Mouse (Mus musculus) liver, postnatal 0 days (tissue): ENCODE results near the gene Pqlc2. TPM values are rescaled to one million over a fixed set of nuclear protein-coding genes. Genes with fewer than 3 reads are reported as not detected.

Source experiments
- ATAC-seq: fragments of 200-750 bp; cut with Nextera tagmentation; 2 replicates; pipeline ENCODE4 v1.8.0; 2017; ENCODE audit warnings: mild to moderate bottlenecking, moderate library complexity
- DNase-seq: peaks from one replicate; pipeline ENCODE4 v3.0.0-alpha.2; 2016
- H3K27ac ChIP-seq: fragments of 300-500 bp; sonication (generic); 2 replicates; pipeline ENCODE4 v1.5.1; 2014; ENCODE audit warnings: antibody characterized with exemption, moderate library complexity, mild to moderate bottlenecking, low read depth
- H3K27me3 ChIP-seq: fragments of 300-500 bp; sonication (generic); 2 replicates; pipeline ENCODE4 v1.6.1; 2014; ENCODE audit warnings: low read length, control low read depth, mixed read lengths; ENCODE audit not compliant: insufficient read depth
- H3K36me3 ChIP-seq: fragments of 300-500 bp; sonication (generic); replicated peaks from 2 replicates; pipeline ENCODE4 v1.6.1; 2014; ENCODE audit warnings: mild to moderate bottlenecking, control low read depth, low read length, moderate library complexity, mixed read lengths; ENCODE audit not compliant: insufficient read depth
- H3K4me1 ChIP-seq: fragments of 300-500 bp; sonication (generic); 2 replicates; pipeline ENCODE4 v1.6.1; 2014; ENCODE audit warnings: antibody characterized with exemption, mild to moderate bottlenecking, control low read depth; ENCODE audit not compliant: insufficient read depth
- H3K4me2 ChIP-seq: fragments of 300-500 bp; sonication (generic); 2 replicates; pipeline ENCODE4 v1.6.1; 2014; ENCODE audit warnings: low read depth, mild to moderate bottlenecking, low read length, moderate library complexity, mixed read lengths
- H3K4me3 ChIP-seq: fragments of 300-500 bp; sonication (generic); 2 replicates; pipeline ENCODE4 v1.5.1; 2014; ENCODE audit warnings: low read depth, low read length
- H3K9ac ChIP-seq: fragments of 300-500 bp; sonication (generic); replicated peaks from 2 replicates; pipeline ENCODE4 v1.6.1; 2014; ENCODE audit warnings: mild to moderate bottlenecking, moderate library complexity
- H3K9me3 ChIP-seq: fragments of 300-500 bp; sonication (generic); 2 replicates; pipeline ENCODE4 v1.6.1; 2016; ENCODE audit warnings: mild to moderate bottlenecking, control low read depth, low read length, mixed read lengths
- CTCF ChIP-seq: sonication (generic); IDR thresholded peaks from 2 replicates; pipeline ENCODE4 v1.5.1; 2016; ENCODE audit warnings: antibody characterized with exemption, low read depth
- EP300 ChIP-seq: IDR thresholded peaks from 2 replicates; pipeline ENCODE4 v1.6.1; 2016; ENCODE audit warnings: antibody characterized with exemption, low read depth, mild to moderate bottlenecking
- WGBS: fragments of 180-500 bp; shearing (Covaris S2); extraction: QIAGEN DNeasy Blood & Tissue Kit; methylation state at CpG from one replicate; pipeline ENCODE4 v1.1.7; 2014; ENCODE audit not compliant: insufficient replicate concordance; 5-methylcytosine and 5-hydroxymethylcytosine counted together
- polyA plus RNA-seq: library from polyadenylated mRNA; unstranded; fragments of >200 nt; fragmentation: Nextera tagmentation; extraction: Ambion mirVana; gene quantifications from 2 replicates; pipeline ENCODE4 v1.2.1, GENCODE M21; 2015

The Pqlc2 gene
- polyA plus RNA-seq: 33.1 and 33.9 TPM in 2 replicates

DNA sequence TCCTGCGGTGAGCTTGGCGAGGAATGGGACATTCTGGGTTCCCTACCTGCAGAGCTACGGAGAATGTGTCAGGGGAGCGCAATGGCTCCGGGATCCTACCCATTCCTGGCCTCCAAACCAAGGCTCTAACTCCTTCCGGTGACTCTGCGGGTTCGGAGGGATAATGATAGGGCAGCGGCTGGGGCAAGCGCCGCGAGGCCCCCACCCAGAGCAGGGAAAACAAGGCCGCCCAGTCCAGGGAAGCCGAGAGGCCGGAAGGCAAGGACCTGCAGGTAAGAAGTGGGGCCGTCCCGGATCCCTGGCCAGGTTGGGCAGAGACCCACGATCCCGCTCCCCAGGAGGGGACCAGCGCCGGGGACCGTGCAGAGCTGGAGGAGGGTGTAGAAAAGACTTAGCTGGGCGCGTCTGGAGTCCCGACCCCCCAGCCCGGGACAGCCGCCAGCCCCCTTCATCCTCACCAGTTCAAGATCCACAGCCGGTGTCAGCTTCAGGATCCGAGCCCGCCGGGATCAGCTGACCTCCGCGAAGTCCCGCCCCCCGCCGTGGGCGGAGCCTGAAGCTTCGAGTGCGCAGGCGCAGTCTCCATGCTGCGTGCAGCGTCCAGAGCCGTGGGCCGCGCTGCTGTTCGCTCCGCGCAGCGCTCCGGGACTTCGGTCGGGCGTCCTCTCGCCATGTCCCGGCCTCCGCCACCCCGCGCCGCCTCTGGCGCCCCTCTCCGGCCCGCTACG lies at the start of gene Pqlc2, which contains the start of gene Akr7a5:
TSS of gene Pqlc2 (minus strand) at position 538 of the 728 bp plus-strand sequence.
TSS of gene Akr7a5 (plus strand) at position 574 of the 728 bp plus-strand sequence.
- Histone ChIP-seq H3K27ac (peak within 1 kb of the TSS; percentile 78), H3K9me3 (no peaks in the 10 kb centered on the region), H3K27me3 (no peaks in the 10 kb centered on the region), H3K4me2 (peak within 1 kb of the TSS; percentile 100), H3K4me1 (peaks cover 28% of the 10 kb centered on the region), H3K4me3 (peak within 1 kb of the TSS; percentile 95), H3K9ac (peak within 1 kb of the TSS; percentile 91), H3K36me3 (peaks cover 14% of the 10 kb centered on the region)
- WGBS: under 1% methylated on average over 56 of the region's 63 CpGs
- ATAC-seq (peak; percentile 86), DNase-seq (peak; percentile 99)
- no peak; the same call in 1 of the 2 replicates for TF ChIP-seq CTCF
- TF ChIP-seq EP300: no peak

DNA sequence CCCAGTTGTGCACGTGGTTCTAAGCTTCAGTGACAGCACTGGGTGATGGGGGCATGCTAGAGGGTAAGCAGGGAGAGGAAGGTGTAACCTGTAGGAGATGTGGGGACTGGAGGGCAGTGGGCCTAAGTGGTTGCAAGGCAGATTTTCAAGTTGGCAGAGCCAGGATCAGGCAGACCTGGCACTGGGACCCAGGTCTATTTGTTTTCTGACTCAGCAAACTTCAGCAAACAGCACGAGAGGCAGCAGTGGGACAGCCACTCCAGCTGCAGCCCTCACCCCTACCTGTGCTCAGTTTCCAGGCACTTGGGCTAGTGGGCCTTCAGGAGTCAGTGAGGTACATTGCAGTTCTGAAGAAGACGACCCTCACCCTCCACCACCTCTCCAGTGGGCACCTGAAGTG lies 46.7 kb upstream of the Pqlc2 start:
- DNase-seq: no peak
- 77% methylated on average over 3 of the region's 3 CpGs for WGBS
- Histone ChIP-seq H3K27ac (no peak overlapping the region), H3K4me1 (0 out of 2 replicates have a peak, but pooled peaks cover 3% of the 10 kb centered on the region), H3K9me3 (no peaks in the 10 kb centered on the region), H3K27me3 (no peaks in the 10 kb centered on the region), H3K9ac (no peak overlapping the region), H3K4me3 (no peak overlapping the region), H3K4me2 (no peak overlapping the region), H3K36me3 (peaks cover 46% of the 10 kb centered on the region)
- TF ChIP-seq CTCF: no peak
- no peak for TF ChIP-seq EP300
- no peak for ATAC-seq

DNA sequence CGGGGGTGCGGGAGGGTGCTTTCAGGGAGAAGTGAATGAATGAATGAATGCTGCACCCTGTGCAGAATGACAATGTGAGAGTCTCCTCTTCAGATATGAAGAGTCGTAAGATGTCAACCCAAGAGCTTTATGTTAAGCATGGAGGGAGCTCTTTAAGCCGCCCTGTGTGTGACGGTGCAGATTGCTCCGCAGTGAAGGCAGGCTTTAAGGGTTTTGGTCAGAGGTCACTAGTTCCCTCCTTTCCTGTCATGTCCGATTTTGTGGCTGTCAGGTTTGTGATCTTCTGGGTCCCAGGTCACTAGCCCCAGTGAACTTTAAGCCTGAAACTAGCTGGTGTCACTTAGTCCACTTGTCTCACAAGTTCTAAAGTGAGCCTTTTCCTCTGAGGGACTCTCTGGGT lies 42.3 kb upstream of the Pqlc2 start:
- DNase-seq (no peak), ATAC-seq (peak; percentile 54)
- TF ChIP-seq EP300 (no peak), CTCF (no peak)
- Histone ChIP-seq H3K4me3 (peak overlapping the region; percentile 66), H3K36me3 (peaks cover 25% of the 10 kb centered on the region), H3K4me2 (peak overlapping the region; percentile 90), H3K27me3 (no peaks in the 10 kb centered on the region), H3K4me1 (peaks cover 17% of the 10 kb centered on the region), H3K9me3 (no peaks in the 10 kb centered on the region), H3K27ac (peak overlapping the region; percentile 90), H3K9ac (peak overlapping the region; percentile 72)
- 0% methylated on average over 7 of the region's 7 CpGs for WGBS

DNA sequence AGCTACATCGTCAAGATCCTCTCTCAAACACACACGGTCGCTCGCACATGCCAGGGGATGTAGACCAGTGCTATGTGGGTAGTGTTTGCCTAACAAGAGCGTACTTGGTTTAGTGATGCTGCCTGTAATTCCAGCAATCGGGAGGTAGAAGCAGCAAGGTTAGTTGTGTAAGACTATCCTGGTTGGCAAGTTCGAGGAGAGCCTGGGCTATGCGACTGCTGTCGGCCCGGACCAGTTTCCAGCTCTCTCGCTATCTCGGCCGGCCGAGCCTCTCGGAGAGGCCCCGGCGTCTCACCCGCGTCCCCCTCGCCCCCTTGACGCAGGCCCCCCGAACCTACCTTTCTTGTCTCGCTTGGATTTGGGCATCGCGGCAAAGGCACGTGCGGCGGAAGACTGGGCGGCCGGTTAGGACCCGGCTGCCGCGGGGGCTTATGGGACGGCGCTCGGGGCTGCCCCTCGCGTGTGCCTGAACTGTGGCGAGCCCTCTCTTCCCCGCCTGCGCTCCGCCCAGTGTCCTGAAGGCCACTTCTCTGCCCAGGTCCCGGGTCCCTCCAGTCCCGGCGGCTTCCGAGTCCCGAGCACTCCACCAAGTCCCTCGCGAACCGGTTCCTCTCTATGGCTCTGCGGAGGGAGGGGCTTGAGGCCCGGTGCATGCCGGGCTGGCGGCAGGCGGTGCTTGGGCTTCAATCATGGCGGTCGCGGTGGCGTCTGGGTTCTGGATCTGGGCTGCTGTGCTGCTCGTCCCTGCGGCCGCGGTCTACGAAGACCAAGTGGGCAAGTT lies 41.6 kb upstream of the Pqlc2 start, which contains the start of the genes Mrto4, Emc1 and Ubr4:
TSS of gene Mrto4 (minus strand) at position 646 of the 781 bp plus-strand sequence.
TSS of gene Emc1 (plus strand) at position 657 of the 781 bp plus-strand sequence.
TSS of gene Ubr4 (plus strand) at position 679 of the 781 bp plus-strand sequence.
- Histone ChIP-seq H3K4me1 (peaks cover 17% of the 10 kb centered on the region), H3K27me3 (no peaks in the 10 kb centered on the region), H3K4me3 (peak within 1 kb of the TSS; percentile 66), H3K9ac (peak within 1 kb of the TSS; percentile 72), H3K9me3 (no peaks in the 10 kb centered on the region), H3K4me2 (peak within 1 kb of the TSS; percentile 90), H3K36me3 (peaks cover 21% of the 10 kb centered on the region), H3K27ac (peak within 1 kb of the TSS; percentile 90)
- TF ChIP-seq CTCF (no peak), EP300 (peak; percentile 54; the same call in 1 of the 2 replicates)
- ATAC-seq (peak; percentile 95), DNase-seq (peak; percentile 89)
- under 1% methylated on average over 59 of the region's 64 CpGs for WGBS

DNA sequence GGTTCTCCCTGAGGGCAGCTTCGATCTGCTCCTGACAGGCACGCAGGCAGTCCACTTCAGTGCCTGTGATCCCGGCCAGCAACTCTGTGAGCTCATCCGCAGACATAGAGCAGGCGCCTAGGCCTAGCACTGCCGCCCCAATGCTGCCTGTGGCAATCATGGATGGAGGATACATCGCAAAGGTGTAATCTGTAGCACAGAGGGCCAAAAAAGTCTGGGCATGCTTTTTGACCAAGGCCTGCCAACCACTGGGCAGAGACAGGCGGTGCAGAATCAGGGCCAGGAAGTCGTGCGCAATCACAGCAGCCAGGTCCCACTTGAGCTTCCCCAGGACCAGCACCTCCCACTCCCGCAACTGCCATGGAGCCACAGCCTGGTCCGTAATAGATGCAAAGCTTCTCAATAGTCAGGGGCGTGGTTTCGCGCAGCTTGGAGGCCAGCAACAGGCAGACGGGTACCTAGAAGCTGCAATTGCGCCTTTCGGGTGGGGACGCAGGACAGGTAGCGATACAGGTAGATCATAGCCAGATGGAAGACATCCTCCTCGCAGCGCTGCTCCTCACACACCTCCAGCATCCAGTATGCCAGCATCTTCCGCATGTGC lies 35.0 kb upstream of the Pqlc2 start:
- 81% methylated on average over 23 of the region's 23 CpGs for WGBS
- H3K9ac ChIP-seq: no peak overlapping the region
- TF ChIP-seq EP300 (no peak), CTCF (no peak)
- no peak overlapping the region for H3K4me3 ChIP-seq
- H3K27me3 ChIP-seq: no peaks in the 10 kb centered on the region
- DNase-seq (no peak), ATAC-seq (peak; percentile 14; the same call in 1 of the 2 replicates)
- no peak overlapping the region for H3K27ac ChIP-seq
- peaks cover 16% of the 10 kb centered on the region for H3K4me1 ChIP-seq
- H3K4me2 ChIP-seq: no peak overlapping the region
- peaks cover 21% of the 10 kb centered on the region for H3K36me3 ChIP-seq
- H3K9me3 ChIP-seq: no peaks in the 10 kb centered on the region
